Mouse (Mus musculus): Measurements from ENCODE around the gene Shisa7. TPM values are rescaled to one million over a fixed set of nuclear protein-coding genes. Genes with fewer than 3 reads are reported as not detected.
"Not testable (repeated sequence)": the region's sequence is repeated elsewhere in the genome, so short reads cannot be mapped to it uniquely, and the experiment has no call there.

Gene Shisa7
- polyA plus RNA-seq, 1 experiment = 1.2 TPM

- no peak for DNase-seq (ENCODE audit: low read depth)
Measured at GRCm38 (mm10) chr7:4849372-4849771, 4.9 kb upstream of the Shisa7 start.

- DNase-seq (ENCODE audit: low read depth) = no peak
Measured at GRCm38 (mm10) chr7:4844917-4845309, 417 bp upstream of the Shisa7 start.

GRCm38 (mm10) chr7:4843604-4844244 is 772 bp downstream of the Shisa7 start:
- no peak for DNase-seq (ENCODE audit: low read depth)

GRCm38 (mm10) chr7:4842634-4843131 is 1.8 kb downstream of the Shisa7 start:
- no peak for DNase-seq (ENCODE audit: low read depth)

- DNase-seq (ENCODE audit: low read depth) = no peak
Measured at GRCm38 (mm10) chr7:4842077-4842476, 2.4 kb downstream of the Shisa7 start.

- DNase-seq (ENCODE audit: low read depth) = no peak
Measured at GRCm38 (mm10) chr7:4837639-4838038, 6.9 kb downstream of the Shisa7 start.

GRCm38 (mm10) chr7:4836351-4836792 is 8.1 kb downstream of the Shisa7 start:
- DNase-seq (ENCODE audit: low read depth) = no peak

GRCm38 (mm10) chr7:4835631-4836327 is 8.7 kb downstream of the Shisa7 start:
- no peak for DNase-seq (ENCODE audit: low read depth)

- DNase-seq (ENCODE audit: low read depth) = no peak
Measured at GRCm38 (mm10) chr7:4830476-4830875, 14.0 kb downstream of the Shisa7 start.

- no peak for DNase-seq (ENCODE audit: low read depth)
Measured at GRCm38 (mm10) chr7:4825365-4825764, 19.1 kb downstream of the Shisa7 start.

GRCm38 (mm10) chr7:4822162-4822907 is 22.2 kb downstream of the Shisa7 start:
- DNase-seq (ENCODE audit: low read depth) = no peak

GRCm38 (mm10) chr7:4821690-4822089 is 22.8 kb downstream of the Shisa7 start:
- no peak for DNase-seq (ENCODE audit: low read depth)

- not testable (repeated sequence) for DNase-seq (ENCODE audit: low read depth)
Measured at GRCm38 (mm10) chr7:4820925-4821324, 23.6 kb downstream of the Shisa7 start.

GRCm38 (mm10) chr7:4816559-4816958 is 27.9 kb downstream of the Shisa7 start:
- no peak for DNase-seq (ENCODE audit: low read depth)

GRCm38 (mm10) chr7:4813105-4813791 is 31.2 kb downstream of the Shisa7 start:
- DNase-seq (ENCODE audit: low read depth) = no peak

- DNase-seq (ENCODE audit: low read depth) = peak; percentile 100
Measured at GRCm38 (mm10) chr7:4812303-4813104, 32.0 kb downstream of the Shisa7 start, which contains the start of gene Ube2s. Gene Ube2s, minus strand, starts transcription at chr7:4812590.

GRCm38 (mm10) chr7:4811842-4812302 is 32.6 kb downstream of the Shisa7 start:
- no peak for DNase-seq (ENCODE audit: low read depth)

GRCm38 (mm10) chr7:4811131-4811530 is 33.4 kb downstream of the Shisa7 start:
- not testable (repeated sequence) for DNase-seq (ENCODE audit: low read depth)

GRCm38 (mm10) chr7:4806716-4807115 is 37.8 kb downstream of the Shisa7 start:
- no peak for DNase-seq (ENCODE audit: low read depth)

GRCm38 (mm10) chr7:4802247-4802646 is 42.2 kb downstream of the Shisa7 start:
- DNase-seq (ENCODE audit: low read depth) = no peak

All from gonadal fat pad, adult 2 months (tissue).